Mouse (Mus musculus): ENCODE measurements around the gene Abhd8. TPM values are rescaled to one million over a fixed set of nuclear protein-coding genes. Genes with fewer than 3 reads are reported as not detected.
"Not testable (repeated sequence)": the region's sequence is repeated elsewhere in the genome, so short reads cannot be mapped to it uniquely, and the experiment has no call there.

The Abhd8 gene
- total RNA-seq, 2 experiments from 2014 or later: 302 to 335 TPM

DNA sequence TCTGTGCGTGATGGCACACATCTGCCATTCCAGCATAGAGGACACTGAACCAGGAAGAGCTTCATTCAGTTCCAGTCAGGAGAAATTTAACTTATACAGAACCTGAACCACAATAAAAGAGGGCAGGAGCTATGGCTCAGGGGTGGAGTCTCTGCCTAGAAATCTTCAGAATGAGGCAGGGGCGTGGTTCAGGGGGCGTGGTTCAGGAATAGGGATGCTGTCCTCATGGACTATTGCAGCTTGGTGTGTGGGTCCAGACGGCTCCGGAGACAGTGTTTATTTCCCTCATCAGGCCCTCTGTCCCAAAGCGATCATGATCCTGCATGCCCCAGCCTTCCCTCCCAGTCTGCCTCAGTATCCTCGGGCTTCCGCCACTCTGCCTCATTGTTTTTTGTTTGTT lies 8.8 kb downstream of the Abhd8 start:
- H3K27ac ChIP-seq: no peak overlapping the region
- H3K4me3 ChIP-seq: no peak overlapping the region
- TF ChIP-seq CTCF (IDR thresholded peaks at IDR 0.05): no peak
- intact Hi-C loops (cut with DNase I): no loop called here
- peak in 1 of 2 experiments; percentile 1 for DNase-seq (ENCODE audit: extremely low spot score in 1 of 2, low spot score in 2 of 2)

DNA sequence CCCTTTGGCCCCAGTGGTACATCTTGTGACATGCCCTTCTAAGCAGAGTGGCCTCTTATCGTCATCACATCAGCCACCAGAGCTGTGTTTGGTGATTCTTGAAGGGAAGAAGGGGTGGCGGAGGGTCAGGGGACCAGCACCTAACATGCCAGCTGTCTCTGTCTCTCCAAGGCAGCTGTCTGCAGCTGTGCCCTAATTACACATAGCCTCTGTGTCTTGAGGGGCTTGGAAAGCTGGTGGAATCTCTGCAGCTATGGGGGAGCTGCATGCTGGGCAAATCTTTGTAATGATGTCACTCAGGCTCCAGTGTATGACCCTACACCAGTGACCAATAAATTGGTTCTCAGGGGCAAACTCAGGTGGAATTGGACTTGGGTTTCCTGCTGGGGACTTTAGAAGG lies 10.8 kb downstream of the Abhd8 start:
- no peak for DNase-seq (ENCODE audit: extremely low spot score in 1 of 2, low spot score in 2 of 2)
- TF ChIP-seq CTCF (IDR thresholded peaks at IDR 0.05): no peak
- intact Hi-C loops (cut with DNase I): no loop called here
- no peak overlapping the region for H3K27ac ChIP-seq
- H3K4me3 ChIP-seq: no peak overlapping the region

DNA sequence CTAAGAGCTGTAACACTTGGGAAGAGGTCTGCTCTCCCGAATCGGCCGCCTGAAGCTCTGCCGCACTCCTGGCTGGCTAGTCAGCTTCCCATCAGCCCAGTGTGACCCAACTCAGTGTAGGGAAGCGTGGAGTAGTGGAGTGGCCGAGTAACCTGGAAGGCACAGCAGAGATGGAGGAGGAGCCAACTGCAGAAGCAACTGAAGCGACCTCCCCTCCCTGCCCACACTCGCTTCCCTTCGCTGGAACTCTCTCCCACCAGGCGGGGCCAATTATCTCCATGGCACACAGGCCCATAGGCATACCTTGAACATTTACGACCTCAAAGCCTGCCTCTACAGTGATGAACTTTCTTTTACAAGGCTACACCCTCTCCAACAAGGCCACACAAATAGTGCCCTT lies 11.7 kb downstream of the Abhd8 start:
- Histone ChIP-seq H3K27ac (no peak overlapping the region), H3K4me3 (no peak overlapping the region)
- intact Hi-C loops (cut with DNase I): no loop called here
- DNase-seq (ENCODE audit: extremely low spot score in 1 of 2, low spot score in 2 of 2): no peak
- TF ChIP-seq CTCF (IDR thresholded peaks at IDR 0.05): no peak

DNA sequence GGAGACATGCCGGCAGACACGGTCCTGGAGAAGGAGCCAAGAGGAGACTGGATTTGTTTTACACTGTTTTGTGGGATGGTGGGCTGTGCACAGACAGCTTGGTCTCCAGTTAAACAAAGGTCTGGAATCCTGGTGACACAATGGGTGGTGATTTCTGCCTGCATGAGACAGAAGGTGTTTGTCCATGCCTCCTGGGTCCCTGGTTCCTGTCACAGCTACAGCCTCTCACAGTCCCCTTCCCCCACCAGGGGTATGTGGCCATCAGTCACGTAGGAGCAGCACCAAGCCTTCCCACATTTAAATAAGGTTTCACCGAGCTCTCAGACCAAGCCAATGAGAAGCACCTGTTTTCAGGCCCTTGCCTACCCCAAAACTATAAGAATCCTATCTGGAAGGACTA lies 12.1 kb downstream of the Abhd8 start:
- Histone ChIP-seq H3K27ac (no peak overlapping the region), H3K4me3 (no peak overlapping the region)
- TF ChIP-seq CTCF (IDR thresholded peaks at IDR 0.05): no peak
- DNase-seq (ENCODE audit: extremely low spot score in 1 of 2, low spot score in 2 of 2): no peak
- intact Hi-C loops (cut with DNase I): no loop called here

DNA sequence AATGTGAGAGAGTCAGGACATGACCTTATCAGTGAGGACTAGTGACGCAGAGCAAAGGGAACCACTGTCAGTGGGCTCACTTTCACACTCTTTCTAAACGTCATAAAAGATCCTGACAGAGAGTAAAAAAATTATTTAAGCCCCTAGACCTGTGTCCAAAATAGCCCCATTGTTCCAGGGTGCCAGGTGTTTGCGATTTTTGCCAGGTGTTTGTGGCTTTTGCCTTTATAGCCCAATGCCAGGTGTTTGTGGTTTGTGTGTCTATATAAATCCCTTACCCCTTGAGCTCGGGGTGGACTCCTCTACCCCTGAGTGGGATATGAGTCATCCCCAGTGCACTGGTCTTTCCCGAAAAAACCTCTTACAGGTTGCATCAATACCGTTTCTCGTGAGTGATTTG lies 18.4 kb downstream of the Abhd8 start:
- no peak overlapping the region for H3K4me3 ChIP-seq
- no peak for DNase-seq (ENCODE audit: extremely low spot score in 1 of 2, low spot score in 2 of 2)
- H3K27ac ChIP-seq: no peak overlapping the region
- no peak for TF ChIP-seq CTCF (IDR thresholded peaks at IDR 0.05)
- intact Hi-C loops (cut with DNase I): no loop called here

DNA sequence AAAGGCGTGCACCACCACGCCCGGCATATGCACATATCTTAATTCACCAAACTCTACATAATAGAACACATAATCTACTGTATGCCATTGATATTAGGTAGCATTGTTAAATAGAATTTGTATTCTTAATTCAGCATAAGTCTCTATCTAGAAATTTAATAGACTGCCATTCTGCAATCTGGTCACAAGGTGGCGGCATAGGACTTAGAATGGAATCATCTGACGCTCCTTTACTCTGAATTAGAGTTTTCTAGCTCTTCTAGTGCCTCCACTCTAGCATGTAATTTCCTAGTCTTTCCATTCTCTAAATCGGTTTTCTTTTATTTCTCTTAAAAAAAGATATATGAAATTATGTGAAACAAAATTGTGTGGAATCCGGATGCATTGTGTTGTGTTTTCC lies 22.1 kb downstream of the Abhd8 start:
- intact Hi-C loops (cut with DNase I): loop anchor here (1.0 to 5.0 kb wide), 2 partner anchors 80 to 156 kb away; partner anchors contain the start of gene Fam129c
- Histone ChIP-seq H3K4me3 (no peak overlapping the region), H3K27ac (no peak overlapping the region)
- peak; percentile 90 for TF ChIP-seq CTCF (IDR thresholded peaks at IDR 0.05)
- DNase-seq (ENCODE audit: extremely low spot score in 1 of 2, low spot score in 2 of 2): peak in 1 of 2 experiments; percentile 51

DNA sequence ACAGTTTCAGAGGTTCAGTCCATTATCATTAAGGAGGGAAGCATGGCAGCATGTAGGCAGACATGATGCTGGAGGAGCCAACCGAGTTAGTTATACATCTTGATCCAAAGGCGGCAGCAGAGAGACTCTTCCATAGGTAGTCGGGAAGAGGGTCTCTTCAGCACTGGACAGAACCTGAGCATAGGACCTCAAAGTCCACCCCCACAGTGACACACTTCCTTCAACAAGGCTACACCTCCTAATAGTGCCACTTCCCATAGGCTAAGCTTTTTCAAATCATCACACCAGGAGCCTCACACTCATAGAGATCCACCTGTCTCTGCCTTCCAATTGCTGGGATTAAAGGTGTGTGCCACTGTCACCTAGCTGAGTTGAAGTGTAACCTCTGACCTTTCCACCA lies 26.4 kb downstream of the Abhd8 start:
- H3K27ac ChIP-seq: no peak overlapping the region
- no peak for TF ChIP-seq CTCF (IDR thresholded peaks at IDR 0.05)
- no peak for DNase-seq (ENCODE audit: extremely low spot score in 1 of 2, low spot score in 2 of 2)

DNA sequence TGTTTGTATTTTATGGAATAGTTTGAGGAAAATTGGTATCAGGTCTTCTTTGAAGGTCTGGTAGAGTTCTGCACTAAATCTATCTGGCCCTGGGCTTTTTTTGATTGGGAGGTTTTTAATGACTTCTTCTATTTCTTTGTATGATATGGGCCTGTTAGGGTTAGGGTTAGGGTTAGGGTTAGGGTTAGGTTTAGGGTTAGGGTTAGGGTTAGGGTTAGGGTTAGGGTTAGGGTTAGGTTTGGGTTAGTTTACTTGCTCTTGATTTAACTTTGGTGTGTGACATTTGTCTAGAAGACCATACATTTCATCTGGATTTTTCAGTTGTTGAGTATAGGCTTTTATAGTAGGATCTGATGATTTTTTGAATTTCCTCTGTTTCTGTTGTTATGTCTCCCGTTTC lies 30.5 kb downstream of the Abhd8 start:
- intact Hi-C loops (cut with DNase I); DNase-seq (ENCODE audit: extremely low spot score in 1 of 2, low spot score in 2 of 2); H3K4me3 ChIP-seq; H3K27ac ChIP-seq: not testable (repeated sequence)

More for the DNA sequence above, 26.4 kb downstream of the Abhd8 start:
- no peak overlapping the region for H3K4me3 ChIP-seq
- intact Hi-C loops (cut with DNase I): no loop called here

DNA sequence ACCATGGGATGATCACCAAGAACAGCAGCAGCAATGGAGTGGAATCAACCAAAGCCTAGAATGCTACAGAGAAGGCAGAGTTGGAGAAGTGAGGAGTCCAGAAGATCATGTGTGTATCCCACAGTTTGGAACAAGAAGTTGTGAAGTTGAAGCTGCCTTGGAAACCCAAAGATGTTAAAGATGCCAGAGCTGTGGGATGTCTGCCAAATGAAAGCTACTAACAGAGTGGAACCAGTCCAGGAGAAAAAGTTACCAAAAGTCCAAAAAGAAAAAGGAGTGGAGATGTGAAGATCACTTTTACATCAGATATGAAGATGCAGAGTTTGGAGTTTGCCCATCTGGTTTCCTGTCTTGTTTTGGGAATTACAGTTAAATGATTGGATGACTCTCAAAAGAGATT lies 41.3 kb downstream of the Abhd8 start:
- Histone ChIP-seq H3K27ac (no peak overlapping the region), H3K4me3 (no peak overlapping the region)
- no peak for DNase-seq (ENCODE audit: extremely low spot score in 1 of 2, low spot score in 2 of 2)
- TF ChIP-seq CTCF (IDR thresholded peaks at IDR 0.05): no peak
- intact Hi-C loops (cut with DNase I): no loop called here

DNA sequence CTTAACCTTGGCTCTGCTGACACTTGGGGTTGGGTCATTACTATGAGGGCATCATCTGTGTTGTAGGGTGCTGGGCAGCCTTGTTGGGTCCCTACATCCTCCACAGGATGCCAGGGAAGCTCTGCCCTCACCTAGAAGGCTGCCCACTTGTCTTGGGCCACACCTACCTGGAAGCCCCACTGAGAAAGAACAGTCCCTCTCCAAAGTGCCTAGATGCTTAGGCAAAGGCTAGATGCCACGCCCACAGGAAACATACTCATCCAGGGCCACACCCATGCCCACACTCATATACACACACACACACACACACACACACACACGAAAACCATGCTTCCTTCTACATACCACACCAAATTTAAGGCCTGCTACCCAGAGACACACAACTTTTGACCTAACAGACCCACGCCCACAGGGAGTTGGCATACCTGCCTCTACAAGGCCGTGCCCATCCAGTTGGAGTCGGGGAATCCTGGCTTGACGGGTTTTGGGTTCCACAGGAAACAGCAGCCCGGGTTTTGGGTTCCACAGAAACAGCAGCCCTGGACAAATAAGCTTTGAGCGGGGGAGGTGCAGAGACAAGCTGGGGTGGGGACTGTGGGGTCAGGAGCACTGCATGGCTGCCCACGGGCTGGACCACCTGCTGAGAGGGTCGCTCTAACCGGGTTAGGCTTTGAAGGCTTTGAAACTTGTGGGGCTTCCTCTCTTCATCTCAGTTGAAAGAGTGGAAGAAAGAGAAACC lies 51.8 kb downstream of the Abhd8 start:
- TF ChIP-seq CTCF (IDR thresholded peaks at IDR 0.05): no peak
- Histone ChIP-seq H3K27ac (no peak overlapping the region), H3K4me3 (no peak overlapping the region)
- DNase-seq (ENCODE audit: extremely low spot score in 1 of 2, low spot score in 2 of 2): no peak
- intact Hi-C loops (cut with DNase I): loop anchor here (5.0 kb wide), 1 partner anchor 1116 kb away; no protein-coding TSS in a partner anchor

DNA sequence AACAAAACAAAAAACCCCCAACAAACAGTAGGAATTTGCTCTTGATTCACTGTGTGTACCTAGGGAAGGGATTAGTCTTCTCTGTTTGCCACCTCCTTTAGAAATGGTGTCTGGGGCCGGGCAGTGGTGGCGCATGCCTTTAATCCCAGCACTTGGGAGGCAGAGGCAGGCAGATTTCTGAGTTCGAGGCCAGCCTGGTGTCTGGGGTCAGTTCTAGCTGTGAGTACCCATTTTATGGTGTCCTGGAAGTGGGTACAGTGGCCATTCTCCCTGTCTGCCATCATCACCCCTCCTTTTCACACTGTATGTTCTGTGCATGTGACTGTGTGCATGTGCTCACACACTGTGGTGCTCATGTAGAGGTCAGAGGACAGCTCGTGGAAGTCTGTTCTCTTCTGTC lies 55.2 kb downstream of the Abhd8 start:
- TF ChIP-seq CTCF (IDR thresholded peaks at IDR 0.05): no peak
- no peak overlapping the region for H3K4me3 ChIP-seq
- H3K27ac ChIP-seq: no peak overlapping the region
- DNase-seq (ENCODE audit: extremely low spot score in 1 of 2, low spot score in 2 of 2): no peak
- intact Hi-C loops (cut with DNase I): no loop called here

DNA sequence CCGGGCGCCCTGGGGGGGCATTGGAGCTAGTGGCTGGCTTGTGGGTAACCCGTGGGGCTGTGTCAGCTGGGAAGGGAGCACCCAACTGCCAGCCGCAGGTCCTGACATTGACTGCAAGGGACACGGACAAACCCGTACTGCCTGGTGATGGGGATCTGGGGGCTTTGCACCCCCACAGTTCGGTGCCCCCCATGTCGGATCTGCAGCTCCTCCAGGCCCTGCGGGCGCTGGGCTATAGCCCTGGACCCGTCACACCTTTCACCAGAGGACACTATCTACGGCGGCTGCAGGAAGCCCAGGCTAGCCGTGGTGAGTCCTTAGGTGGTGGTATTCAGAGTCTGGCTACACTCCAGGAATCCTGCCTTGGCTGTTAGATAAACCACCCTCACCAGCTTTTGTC lies 56.0 kb downstream of the Abhd8 start:
- no peak for DNase-seq (ENCODE audit: extremely low spot score in 1 of 2, low spot score in 2 of 2)
- intact Hi-C loops (cut with DNase I): no loop called here
- H3K27ac ChIP-seq: no peak overlapping the region
- no peak for TF ChIP-seq CTCF (IDR thresholded peaks at IDR 0.05)
- no peak overlapping the region for H3K4me3 ChIP-seq

Other genes with a start within 250 kb of the Abhd8 start
- gene Myo9b, start 190.9 kb downstream of the Abhd8 start, total RNA-seq (2021): 10 to 100 TPM; 34.6 to 39.7 TPM
- gene Haus8, start 190.7 kb downstream of the Abhd8 start, total RNA-seq (2021): 10 to 100 TPM; 10.0 to 14.7 TPM
- gene Use1, start 96.8 kb downstream of the Abhd8 start, total RNA-seq (2021): 100 to 1,000 TPM; 110 to 113 TPM
- gene Ocel1, start 92.4 kb downstream of the Abhd8 start, total RNA-seq (2021): 10 to 100 TPM; 16.6 to 19.0 TPM
- 10 to 100 TPM; 41.7 to 44.8 TPM for gene Nr2f6, start 81.7 kb downstream of the Abhd8 start, total RNA-seq (2021)
- 1 to 10 TPM; 4.6 to 4.7 TPM for gene Ushbp1, start 67.9 kb downstream of the Abhd8 start, total RNA-seq (2021)
- gene Babam1, start 66.8 kb downstream of the Abhd8 start, total RNA-seq (2021): 100 to 1,000 TPM in 1 of 2 experiments, 10 to 100 TPM in 1; 97.3 to 107 TPM
- under 1 TPM; 0.35 to 0.36 TPM for gene Ankle1, start 57.6 kb downstream of the Abhd8 start, total RNA-seq (2021)
- gene Mrpl34, start 1.3 kb upstream of the Abhd8 start, total RNA-seq (2021): 10 to 100 TPM; 49.2 to 57.1 TPM
- gene Dda1, start 5.5 kb upstream of the Abhd8 start, total RNA-seq (2021): 10 to 100 TPM; 75.0 to 87.0 TPM
- gene Ano8, start 22.3 kb upstream of the Abhd8 start, total RNA-seq (2021): 10 to 100 TPM; 62.5 to 64.0 TPM
- 10 to 100 TPM; 33.0 to 37.4 TPM for gene Gtpbp3, start 24.4 kb upstream of the Abhd8 start, total RNA-seq (2021)
- 1 to 10 TPM; 8.5 to 9.1 TPM for gene Plvap, start 48.1 kb upstream of the Abhd8 start, total RNA-seq (2021)
- gene Ccdc194, start 62.1 kb upstream of the Abhd8 start, total RNA-seq (2021): not detected
- 1 to 10 TPM; 3.5 to 4.0 TPM for gene Bst2, start 73.8 kb upstream of the Abhd8 start, total RNA-seq (2021)
- gene Mvb12a, start 79.3 kb upstream of the Abhd8 start, total RNA-seq (2021): 10 to 100 TPM; 37.2 to 37.6 TPM
- gene Tmem221, start 95.2 kb upstream of the Abhd8 start, total RNA-seq (2021): not detected
- under 1 TPM in 1 of 2 experiments, not detected in 1; 0.11 TPM for gene Nxnl1, start 102.9 kb upstream of the Abhd8 start, total RNA-seq (2021)
- 100 to 1,000 TPM; 108 to 109 TPM for gene Slc27a1, start 105.2 kb upstream of the Abhd8 start, total RNA-seq (2021)
- 10 to 100 TPM; 29.1 to 33.0 TPM for gene Pgls, start 128.5 kb upstream of the Abhd8 start, total RNA-seq (2021)
- gene Fam129c, start 134.0 kb upstream of the Abhd8 start, total RNA-seq (2021): 1 to 10 TPM; 3.1 to 4.0 TPM
- 10 to 100 TPM; 47.2 to 50.9 TPM for gene Colgalt1, start 147.3 kb upstream of the Abhd8 start, total RNA-seq (2021)
- gene Unc13a, start 208.1 kb upstream of the Abhd8 start, total RNA-seq (2021): 100 to 1,000 TPM; 313 to 351 TPM
- 1 to 10 TPM; 5.5 to 5.8 TPM for gene Jak3, start 212.6 kb upstream of the Abhd8 start, total RNA-seq (2021)
- gene Insl3, start 225.6 kb upstream of the Abhd8 start, total RNA-seq (2021): 1 to 10 TPM; 1.2 to 4.7 TPM
- gene B3gnt3, start 238.1 kb upstream of the Abhd8 start, total RNA-seq (2021): under 1 TPM; 0.68 to 0.79 TPM

Measured in left cerebral cortex, adult 2 months (tissue).